Mouse (Mus musculus) liver, adult 2 months (tissue): ENCODE data around the gene 4930435E12Rik.

Experiments
- CTCF ChIP-seq: fragments of 200-500 bp; IDR thresholded peaks from 2 replicates; pipeline ENCODE4 v1.5.1; 2011; ENCODE audit warnings: low read depth, low read length, control low read depth
- POLR2A ChIP-seq: fragments of 200-500 bp; IDR thresholded peaks from 2 replicates; pipeline ENCODE4 v1.6.1; 2011; ENCODE audit warnings: low read length, control low read depth; ENCODE audit not compliant: insufficient read depth; ENCODE audit errors: extremely low read depth

GRCm38 (mm10) chr16:38766671-38767070, 61.9 kb downstream of the 4930435E12Rik start:
- TF ChIP-seq CTCF = no peak
- TF ChIP-seq POLR2A = no peak
